Mouse (Mus musculus): Measurements from ENCODE around the gene Lacc1. TPM values are rescaled to one million over a fixed set of nuclear protein-coding genes. Genes with fewer than 3 reads are reported as not detected.

Lacc1 gene
- total RNA-seq, 2 experiments from 2014 or later, result 4.7 to 4.8 TPM

DNA sequence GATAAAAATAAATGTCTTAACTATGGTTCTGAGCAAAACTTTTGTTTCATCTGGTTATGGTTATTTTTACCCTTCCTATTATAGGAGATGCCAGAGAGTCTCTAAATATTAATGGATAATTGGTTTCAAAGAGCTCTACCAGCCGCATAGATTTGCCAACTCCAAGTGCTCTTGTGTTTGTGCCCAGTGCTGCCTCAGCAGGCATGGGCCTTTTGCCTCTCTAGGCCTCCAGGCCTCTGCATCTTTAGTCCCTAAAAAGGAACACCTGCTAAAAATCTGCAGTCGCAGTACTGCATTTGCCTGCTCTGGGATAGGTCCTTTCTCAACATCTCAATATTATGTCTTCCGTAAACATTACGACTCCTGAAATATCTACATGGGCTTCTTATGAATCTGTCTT is 55.5 kb downstream of the Lacc1 start:
- no peak for DNase-seq (ENCODE audit: low spot score in 2 of 2)

DNA sequence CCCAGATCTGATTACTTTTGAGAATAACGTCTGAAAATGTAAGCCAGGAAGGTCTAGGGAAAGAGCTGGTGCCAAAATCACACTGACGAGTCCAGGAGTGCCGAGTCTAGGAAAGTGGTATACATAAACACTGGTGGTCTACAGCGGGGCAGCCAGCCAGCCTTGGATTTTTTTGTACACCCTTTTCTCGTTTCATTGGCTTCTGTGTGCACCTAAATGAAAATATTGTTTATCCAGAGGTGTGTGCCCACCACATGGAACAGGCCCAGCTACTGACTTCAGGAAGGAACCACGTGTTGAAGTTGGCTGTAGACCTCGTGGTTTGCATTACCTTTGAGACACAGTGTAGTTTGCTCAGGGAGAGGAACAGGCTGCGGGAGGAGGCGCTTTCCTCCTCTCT is 57.1 kb downstream of the Lacc1 start:
- no peak for DNase-seq (ENCODE audit: low spot score in 2 of 2)

Other genes with a start within 250 kb of the Lacc1 start
- gene Ccdc122, start 132 bp downstream of the Lacc1 start, total RNA-seq (2021), result 1 to 10 TPM; 2.0 to 2.3 TPM
- gene Enox1, start 119.9 kb upstream of the Lacc1 start, total RNA-seq (2021), result 10 to 100 TPM; 60.2 TPM